Mouse (Mus musculus) neural tube, embryonic 11.5 days (tissue): Measurements from ENCODE around the gene Espn. TPM values are rescaled to one million over a fixed set of nuclear protein-coding genes. Genes with fewer than 3 reads are reported as not detected.

Experiments used
- ATAC-seq: fragments of 200-750 bp; cut with Nextera tagmentation; 2 replicates; pipeline ENCODE4 v1.8.0; 2017; ENCODE audit warnings: moderate number of reproducible peaks, mild to moderate bottlenecking, moderate TSS enrichment, moderate library complexity; ENCODE audit not compliant: insufficient read depth, low FRiP score, low TSS enrichment
- DNase-seq: peaks from one replicate; pipeline ENCODE4 v3.0.0-alpha.2; 2015; ENCODE audit warnings: low spot score
- H3K27ac ChIP-seq: fragments of 300-500 bp; sonication (generic); 2 replicates; pipeline ENCODE4 v1.5.1; 2014; ENCODE audit warnings: low read depth, mild to moderate bottlenecking, low read length
- H3K27me3 ChIP-seq: fragments of 300-500 bp; sonication (generic); 2 replicates; pipeline ENCODE4 v1.6.1; 2014; ENCODE audit warnings: mild to moderate bottlenecking, low read length, mixed read lengths; ENCODE audit not compliant: control insufficient read depth, insufficient read depth
- H3K36me3 ChIP-seq: fragments of 300-500 bp; sonication (generic); 2 replicates; pipeline ENCODE4 v1.6.1; 2014; ENCODE audit warnings: mild to moderate bottlenecking, low read length, moderate library complexity, mixed read lengths; ENCODE audit not compliant: control insufficient read depth, insufficient read depth
- H3K4me1 ChIP-seq: fragments of 300-500 bp; sonication (generic); 2 replicates; pipeline ENCODE4 v1.6.1; 2014; ENCODE audit warnings: low read length, mixed read lengths; ENCODE audit not compliant: control insufficient read depth, insufficient read depth
- H3K4me2 ChIP-seq: fragments of 300-500 bp; sonication (generic); 2 replicates; pipeline ENCODE4 v1.6.1; 2014; ENCODE audit warnings: low read depth, mild to moderate bottlenecking, moderate library complexity
- H3K4me3 ChIP-seq: fragments of 300-500 bp; sonication (generic); 2 replicates; pipeline ENCODE4 v1.5.1; 2014; ENCODE audit warnings: low read depth, low read length
- H3K9ac ChIP-seq: fragments of 300-500 bp; sonication (generic); 2 replicates; pipeline ENCODE4 v1.6.1; 2014; ENCODE audit warnings: mild to moderate bottlenecking, low read length
- H3K9me3 ChIP-seq: fragments of 300-500 bp; sonication (generic); 2 replicates; pipeline ENCODE4 v1.6.1; 2016; ENCODE audit warnings: low read length; ENCODE audit not compliant: control insufficient read depth
- WGBS: fragments of 180-500 bp; shearing (Covaris S2); extraction: QIAGEN DNeasy Blood & Tissue Kit; methylation state at CpG from one replicate; pipeline ENCODE4 v1.1.7; 2014; 5-methylcytosine and 5-hydroxymethylcytosine counted together
- polyA plus RNA-seq: library from polyadenylated mRNA; unstranded; fragments of >200 nt; fragmentation: Nextera tagmentation; extraction: Ambion mirVana; gene quantifications from 2 replicates; pipeline ENCODE4 v1.2.1, GENCODE M21; 2014

Espn gene
- polyA plus RNA-seq, 1 experiment from 2014 or later = 0.48 TPM

DNA sequence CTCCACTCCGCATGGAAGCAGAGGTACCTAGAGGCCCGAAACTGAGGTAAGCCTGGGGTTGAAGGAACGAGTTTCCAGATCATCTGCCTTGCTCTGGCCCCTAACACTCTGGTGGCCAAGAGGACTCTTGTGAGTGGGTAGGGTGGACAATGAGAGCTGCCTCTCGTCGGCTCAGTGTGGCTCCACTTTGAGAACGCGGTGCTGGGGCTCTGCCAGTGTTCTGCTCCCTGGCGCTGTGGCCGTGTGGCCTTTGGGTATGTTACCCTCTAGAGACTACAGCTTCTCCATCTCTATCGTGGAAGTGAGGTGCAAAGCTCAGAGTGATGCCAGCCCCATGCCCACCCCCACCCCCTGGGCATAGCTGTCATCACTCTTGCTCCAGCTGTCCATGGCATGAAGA lies 79.5 kb downstream of the Espn start:
- peaks cover 4% of the 10 kb centered on the region; the same call in 1 of the 2 replicates for H3K4me1 ChIP-seq
- H3K27me3 ChIP-seq = no peaks in the 10 kb centered on the region
- ATAC-seq (no peak), DNase-seq (no peak)
- H3K36me3 ChIP-seq = no peaks in the 10 kb centered on the region
- H3K9ac ChIP-seq = no peak overlapping the region
- no peaks in the 10 kb centered on the region for H3K9me3 ChIP-seq
- 81% methylated on average over 10 of the region's 10 CpGs for WGBS
- no peak overlapping the region for H3K4me2 ChIP-seq
- H3K27ac ChIP-seq = no peak overlapping the region
- no peak overlapping the region for H3K4me3 ChIP-seq

DNA sequence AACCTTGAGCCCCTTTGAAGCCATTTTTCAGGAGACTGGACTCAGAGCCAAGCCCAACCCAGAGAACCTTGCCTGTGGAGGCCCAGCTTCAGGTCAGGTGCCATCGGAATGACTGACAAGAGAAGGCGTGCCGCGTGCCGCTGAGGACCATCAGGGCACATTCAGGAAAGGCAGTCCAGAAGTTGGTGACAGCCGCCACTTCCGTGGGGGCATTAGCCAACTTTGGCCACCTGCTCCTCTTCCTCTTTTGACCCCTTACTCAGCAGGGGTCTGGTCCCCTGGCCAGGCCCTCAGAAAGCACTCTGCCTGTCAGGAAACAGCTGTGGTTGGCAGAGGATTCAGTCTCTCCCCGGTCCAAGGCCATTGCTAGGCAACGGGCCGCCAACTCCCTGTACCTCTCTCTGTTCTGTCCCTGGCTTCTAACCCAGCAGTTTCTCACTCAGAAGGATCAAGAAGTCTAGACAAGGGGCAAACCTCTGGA lies 80.0 kb downstream of the Espn start, which contains the start of gene Plekhg5:
Gene Plekhg5 (plus strand): TSS at position 378 of the 481 bp plus-strand sequence.
- Histone ChIP-seq H3K4me2 (no peak within 1 kb of the TSS), H3K9ac (no peak within 1 kb of the TSS), H3K4me3 (no peak within 1 kb of the TSS), H3K36me3 (no peaks in the 10 kb centered on the region), H3K27me3 (no peaks in the 10 kb centered on the region), H3K27ac (no peak within 1 kb of the TSS), H3K4me1 (peaks cover 4% of the 10 kb centered on the region; the same call in 1 of the 2 replicates), H3K9me3 (no peaks in the 10 kb centered on the region)
- 71% methylated on average over 10 of the region's 10 CpGs for WGBS
- DNase-seq = no peak
- ATAC-seq = no peak

DNA sequence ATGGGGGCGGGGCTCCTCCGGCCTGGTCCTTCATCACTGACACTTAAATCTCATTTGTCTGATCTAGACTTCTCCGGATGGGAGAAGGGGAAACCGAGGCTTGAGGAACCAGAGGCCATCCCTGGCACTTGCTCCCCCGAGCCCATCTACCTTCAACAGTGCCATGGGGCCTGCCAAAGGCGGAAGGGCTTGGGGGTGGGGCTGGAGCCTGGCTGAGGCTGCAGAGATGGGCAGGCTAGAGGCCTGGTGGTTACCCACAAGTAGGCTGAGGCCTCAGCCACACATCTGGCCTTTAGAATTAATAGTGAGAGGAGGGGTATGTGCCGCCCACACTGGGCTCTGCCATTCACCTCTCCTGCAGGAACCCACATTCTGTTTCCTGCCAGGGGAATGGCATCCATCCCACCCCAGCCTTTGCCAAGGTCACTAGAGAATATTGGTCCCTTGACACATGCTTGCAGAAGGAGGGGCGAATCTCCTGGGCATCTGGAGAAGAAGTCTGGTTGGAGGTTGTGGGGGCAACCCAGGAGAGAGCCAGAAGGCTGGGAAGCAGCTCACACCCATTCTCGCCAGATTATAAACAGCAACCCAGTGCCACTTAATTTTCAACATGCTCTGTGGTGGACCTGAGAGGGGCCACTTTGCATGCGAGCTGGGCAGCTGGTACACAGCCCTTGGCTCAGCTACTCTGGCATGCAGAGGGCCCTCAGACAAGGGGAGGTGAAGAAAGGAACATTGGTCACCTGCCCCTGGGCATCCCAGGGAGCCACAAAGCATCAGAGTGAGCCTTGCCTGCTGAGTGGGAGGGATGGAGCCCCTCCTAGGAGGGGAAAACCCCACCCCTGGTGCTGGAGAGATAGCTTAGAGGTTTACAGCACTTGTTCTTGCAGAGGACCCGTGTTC lies 81.4 kb downstream of the Espn start:
- 83% methylated on average over 11 of the region's 11 CpGs for WGBS
- no peak for ATAC-seq
- DNase-seq = no peak
- no peak overlapping the region for H3K4me3 ChIP-seq
- H3K9ac ChIP-seq = no peak overlapping the region
- peaks cover 4% of the 10 kb centered on the region; the same call in 1 of the 2 replicates for H3K4me1 ChIP-seq
- H3K27me3 ChIP-seq = no peaks in the 10 kb centered on the region
- H3K9me3 ChIP-seq = no peaks in the 10 kb centered on the region
- no peak overlapping the region for H3K4me2 ChIP-seq
- H3K27ac ChIP-seq = no peak overlapping the region
- H3K36me3 ChIP-seq = no peaks in the 10 kb centered on the region

Other genes with a start within 250 kb of the Espn start
- 80.6 and 91.3 TPM in 2 replicates for gene Dnajc11, start 218.7 kb downstream of the Espn start, polyA plus RNA-seq
- gene Thap3, start 163.4 kb downstream of the Espn start, polyA plus RNA-seq = 17.4 and 20.3 TPM in 2 replicates
- gene Phf13, start 156.1 kb downstream of the Espn start, polyA plus RNA-seq = 27.6 and 28.8 TPM in 2 replicates
- gene Klhl21, start 143.6 kb downstream of the Espn start, polyA plus RNA-seq = 4.0 and 4.6 TPM in 2 replicates
- 17.4 and 23.8 TPM in 2 replicates for gene Zbtb48, start 124.7 kb downstream of the Espn start, polyA plus RNA-seq
- 0.38 and 0.66 TPM in 2 replicates for gene Tas1r1, start 113.8 kb downstream of the Espn start, polyA plus RNA-seq
- 31.8 and 32.8 TPM in 2 replicates for gene Nol9, start 113.0 kb downstream of the Espn start, polyA plus RNA-seq
- 7.2 and 7.3 TPM in 2 replicates for gene Plekhg5, start 79.9 kb downstream of the Espn start, polyA plus RNA-seq
- 0.42 and 0.62 TPM in 2 replicates for gene Tnfrsf25, start 36.4 kb downstream of the Espn start, polyA plus RNA-seq
- 2.9 and 3.5 TPM in 2 replicates for gene Hes2, start 6.5 kb upstream of the Espn start, polyA plus RNA-seq
- 159 and 173 TPM in 2 replicates for gene Acot7, start 25.8 kb upstream of the Espn start, polyA plus RNA-seq
- gene Gpr153, start 121.9 kb upstream of the Espn start, polyA plus RNA-seq = 8.3 and 8.9 TPM in 2 replicates
- gene Hes3, start 139.3 kb upstream of the Espn start, polyA plus RNA-seq = 1.6 and 2.3 TPM in 2 replicates
- 27.1 and 31.3 TPM in 2 replicates for gene Icmt, start 144.9 kb upstream of the Espn start, polyA plus RNA-seq
- 2.1 and 2.2 TPM in 2 replicates for gene Rnf207, start 166.6 kb upstream of the Espn start, polyA plus RNA-seq
- gene Rpl22, start 173.4 kb upstream of the Espn start, polyA plus RNA-seq = 311 and 312 TPM in 2 replicates
- 0.20 and 0.31 TPM in 2 replicates for gene Chd5, start 186.3 kb upstream of the Espn start, polyA plus RNA-seq